Mouse (Mus musculus) hindbrain, embryonic 12.5 days (tissue): ENCODE measurements at regions not wholly inside any gene's neighbourhood (a gene's known extent, or its start where the extent isn't known, plus 50 kb on each side); places are given as distances from the start of the nearest gene placed in this dataset.
A peak's percentile ranks its signal among the peaks of the same experiment; 100 is the strongest.

Source experiments
- ATAC-seq: fragments of 200-750 bp; cut with Nextera tagmentation; 2 replicates; pipeline ENCODE4 v1.8.0; 2017; ENCODE audit warnings: moderate TSS enrichment; ENCODE audit not compliant: low FRiP score
- H3K27ac ChIP-seq: fragments of 300-500 bp; sonication (generic); 2 replicates; pipeline ENCODE4 v1.5.1; 2016; ENCODE audit warnings: mild to moderate bottlenecking
- H3K27me3 ChIP-seq: fragments of 300-500 bp; sonication (generic); 2 replicates; pipeline ENCODE4 v1.6.1; 2016; ENCODE audit warnings: mild to moderate bottlenecking
- H3K36me3 ChIP-seq: fragments of 300-500 bp; sonication (generic); 2 replicates; pipeline ENCODE4 v1.6.1; 2016; ENCODE audit warnings: mild to moderate bottlenecking
- H3K4me1 ChIP-seq: fragments of 300-500 bp; sonication (generic); 2 replicates; pipeline ENCODE4 v1.6.1; 2016
- H3K4me2 ChIP-seq: fragments of 300-500 bp; sonication (generic); replicated peaks from 2 replicates; pipeline ENCODE4 v1.6.1; 2016; ENCODE audit warnings: mild to moderate bottlenecking
- H3K4me3 ChIP-seq: fragments of 300-500 bp; sonication (generic); 2 replicates; pipeline ENCODE4 v1.5.1; 2016; ENCODE audit warnings: mild to moderate bottlenecking
- H3K9ac ChIP-seq: fragments of 300-500 bp; sonication (generic); 2 replicates; pipeline ENCODE4 v1.6.1; 2016; ENCODE audit warnings: mild to moderate bottlenecking, moderate library complexity
- H3K9me3 ChIP-seq: fragments of 300-500 bp; sonication (generic); replicated peaks from 2 replicates; pipeline ENCODE4 v1.6.1; 2016; ENCODE audit warnings: mild to moderate bottlenecking
- WGBS: fragments of 180-500 bp; shearing (Covaris S2); methylation state at CpG from one replicate; pipeline ENCODE4 v1.1.7; 2016; 5-methylcytosine and 5-hydroxymethylcytosine counted together

- Histone ChIP-seq H3K4me1 (no peaks in the 10 kb centered on the region), H3K9ac (no peak overlapping the region), H3K4me2 (no peak overlapping the region), H3K27me3 (no peaks in the 10 kb centered on the region), H3K4me3 (no peak overlapping the region), H3K36me3 (no peaks in the 10 kb centered on the region), H3K27ac (no peak overlapping the region), H3K9me3 (no peaks in the 10 kb centered on the region)
- 91% methylated on average over 1 of the region's 1 CpGs for WGBS
- ATAC-seq = no peak
These were observed 1347.7 kb upstream of the Zeb2 start for GRCm38 (mm10) chr2:46464913-46465312.

GRCm38 (mm10) chr2:46462670-46463069, 1345.5 kb upstream of the Zeb2 start:
- H3K9me3 ChIP-seq = no peaks in the 10 kb centered on the region
- H3K27ac ChIP-seq = no peak overlapping the region
- 89% methylated on average over 2 of the region's 2 CpGs for WGBS
- H3K4me1 ChIP-seq = no peaks in the 10 kb centered on the region
- H3K4me2 ChIP-seq = no peak overlapping the region
- H3K27me3 ChIP-seq = no peaks in the 10 kb centered on the region
- no peak overlapping the region for H3K9ac ChIP-seq
- H3K36me3 ChIP-seq = no peaks in the 10 kb centered on the region
- no peak overlapping the region for H3K4me3 ChIP-seq
- no peak for ATAC-seq

GRCm38 (mm10) chr2:46450698-46451097, 1333.5 kb upstream of the Zeb2 start:
- no peak overlapping the region for H3K27ac ChIP-seq
- H3K27me3 ChIP-seq = no peaks in the 10 kb centered on the region; the same call in 1 of the 2 replicates
- 74% methylated on average over 6 of the region's 6 CpGs for WGBS
- no peak overlapping the region for H3K4me2 ChIP-seq
- H3K9me3 ChIP-seq = no peaks in the 10 kb centered on the region
- H3K36me3 ChIP-seq = no peaks in the 10 kb centered on the region
- no peak overlapping the region for H3K9ac ChIP-seq
- no peak for ATAC-seq
- H3K4me3 ChIP-seq = no peak overlapping the region
- no peaks in the 10 kb centered on the region for H3K4me1 ChIP-seq

- Histone ChIP-seq H3K4me1 (peaks cover 3% of the 10 kb centered on the region), H3K4me3 (no peak overlapping the region), H3K27ac (no peak overlapping the region), H3K36me3 (no peaks in the 10 kb centered on the region), H3K27me3 (no peaks in the 10 kb centered on the region; the same call in 1 of the 2 replicates), H3K4me2 (no peak overlapping the region), H3K9me3 (no peaks in the 10 kb centered on the region), H3K9ac (no peak overlapping the region)
- WGBS = 60% methylated on average over 3 of the region's 3 CpGs
- ATAC-seq = no peak
These were observed 1328.1 kb upstream of the Zeb2 start for GRCm38 (mm10) chr2:46445306-46445705.

GRCm38 (mm10) chr2:46443686-46444180, 1326.5 kb upstream of the Zeb2 start:
- Histone ChIP-seq H3K4me3 (no peak overlapping the region), H3K27ac (no peak overlapping the region), H3K9me3 (no peaks in the 10 kb centered on the region), H3K4me1 (peaks cover 3% of the 10 kb centered on the region), H3K36me3 (no peaks in the 10 kb centered on the region), H3K4me2 (no peak overlapping the region), H3K9ac (no peak overlapping the region), H3K27me3 (no peaks in the 10 kb centered on the region; the same call in 1 of the 2 replicates)
- peak; percentile 50 for ATAC-seq
- WGBS = 19% methylated on average over 5 of the region's 5 CpGs

- WGBS = 59% methylated on average over 6 of the region's 6 CpGs
- Histone ChIP-seq H3K27ac (no peak overlapping the region; the same call in 1 of the 2 replicates), H3K4me2 (no peak overlapping the region), H3K27me3 (no peaks in the 10 kb centered on the region; the same call in 1 of the 2 replicates), H3K9me3 (no peaks in the 10 kb centered on the region), H3K36me3 (no peaks in the 10 kb centered on the region), H3K4me1 (peaks cover 3% of the 10 kb centered on the region), H3K4me3 (no peak overlapping the region), H3K9ac (no peak overlapping the region)
- peak; percentile 64; the same call in 1 of the 2 replicates for ATAC-seq
These were observed 1326.0 kb upstream of the Zeb2 start for GRCm38 (mm10) chr2:46443061-46443685.

GRCm38 (mm10) chr2:46442576-46442975, 1325.4 kb upstream of the Zeb2 start:
- Histone ChIP-seq H3K9ac (no peak overlapping the region), H3K27ac (no peak overlapping the region), H3K27me3 (no peaks in the 10 kb centered on the region; the same call in 1 of the 2 replicates), H3K4me3 (no peak overlapping the region), H3K36me3 (no peaks in the 10 kb centered on the region), H3K9me3 (no peaks in the 10 kb centered on the region), H3K4me2 (no peak overlapping the region), H3K4me1 (peaks cover 3% of the 10 kb centered on the region)
- 73% methylated on average over 6 of the region's 6 CpGs for WGBS
- ATAC-seq = no peak

- no peak overlapping the region for H3K9ac ChIP-seq
- H3K4me1 ChIP-seq = peaks cover 3% of the 10 kb centered on the region
- no peaks in the 10 kb centered on the region; the same call in 1 of the 2 replicates for H3K27me3 ChIP-seq
- no peak overlapping the region for H3K4me2 ChIP-seq
- no peak overlapping the region for H3K27ac ChIP-seq
- no peaks in the 10 kb centered on the region for H3K9me3 ChIP-seq
- no peak overlapping the region for H3K4me3 ChIP-seq
- no peaks in the 10 kb centered on the region for H3K36me3 ChIP-seq
- no peak for ATAC-seq
- 92% methylated on average over 8 of the region's 8 CpGs for WGBS
These were observed 1324.7 kb upstream of the Zeb2 start for GRCm38 (mm10) chr2:46441927-46442326.

GRCm38 (mm10) chr2:46441348-46441747, 1324.2 kb upstream of the Zeb2 start:
- 90% methylated on average over 5 of the region's 5 CpGs for WGBS
- ATAC-seq = no peak

GRCm38 (mm10) chr2:46440038-46440437, 1322.8 kb upstream of the Zeb2 start:
- Histone ChIP-seq H3K9me3 (no peaks in the 10 kb centered on the region), H3K9ac (no peak overlapping the region), H3K4me1 (peaks cover 3% of the 10 kb centered on the region), H3K4me3 (no peak overlapping the region), H3K36me3 (no peaks in the 10 kb centered on the region), H3K27ac (no peak overlapping the region), H3K27me3 (no peaks in the 10 kb centered on the region), H3K4me2 (no peak overlapping the region)
- 89% methylated on average over 2 of the region's 2 CpGs for WGBS
- no peak for ATAC-seq

More at GRCm38 (mm10) chr2:46441348-46441747, 1324.2 kb upstream of the Zeb2 start:
- Histone ChIP-seq H3K4me2 (no peak overlapping the region), H3K4me3 (no peak overlapping the region), H3K36me3 (no peaks in the 10 kb centered on the region), H3K27ac (no peak overlapping the region), H3K9ac (no peak overlapping the region), H3K4me1 (peaks cover 3% of the 10 kb centered on the region), H3K27me3 (no peaks in the 10 kb centered on the region; the same call in 1 of the 2 replicates), H3K9me3 (no peaks in the 10 kb centered on the region)

- H3K27me3 ChIP-seq = no peaks in the 10 kb centered on the region
- WGBS = 98% methylated on average over 1 of the region's 1 CpGs
- H3K4me3 ChIP-seq = no peak overlapping the region
- no peak overlapping the region for H3K4me2 ChIP-seq
- no peaks in the 10 kb centered on the region for H3K9me3 ChIP-seq
- ATAC-seq = no peak
- no peaks in the 10 kb centered on the region for H3K4me1 ChIP-seq
- no peak overlapping the region for H3K9ac ChIP-seq
- no peak overlapping the region for H3K27ac ChIP-seq
- no peaks in the 10 kb centered on the region for H3K36me3 ChIP-seq
These were observed 1301.1 kb upstream of the Zeb2 start for GRCm38 (mm10) chr2:46418281-46418680.

- ATAC-seq = no peak
- Histone ChIP-seq H3K9me3 (no peaks in the 10 kb centered on the region), H3K27ac (no peak overlapping the region), H3K27me3 (no peaks in the 10 kb centered on the region), H3K9ac (no peak overlapping the region), H3K4me2 (no peak overlapping the region), H3K4me1 (no peaks in the 10 kb centered on the region), H3K36me3 (no peaks in the 10 kb centered on the region), H3K4me3 (no peak overlapping the region)
- WGBS = 90% methylated on average over 1 of the region's 1 CpGs
These were observed 1285.3 kb upstream of the Zeb2 start for GRCm38 (mm10) chr2:46402373-46403114.
